Mouse (Mus musculus) hindbrain, embryonic 13.5 days (tissue): ENCODE data around the gene Cutc. TPM values are rescaled to one million over a fixed set of nuclear protein-coding genes. Genes with fewer than 3 reads are reported as not detected.

Source experiments
- ATAC-seq: fragments of 200-750 bp; cut with Nextera tagmentation; 2 replicates; pipeline ENCODE4 v1.8.0; 2017; ENCODE audit warnings: moderate TSS enrichment; ENCODE audit not compliant: low FRiP score
- H3K27ac ChIP-seq: fragments of 300-500 bp; sonication (generic); 2 replicates; pipeline ENCODE4 v1.5.1; 2015; ENCODE audit warnings: inconsistent platforms, mild to moderate bottlenecking, moderate library complexity
- H3K27me3 ChIP-seq: fragments of 300-500 bp; sonication (generic); 2 replicates; pipeline ENCODE4 v1.6.1; 2015; ENCODE audit warnings: mild to moderate bottlenecking, inconsistent platforms
- H3K36me3 ChIP-seq: fragments of 300-500 bp; sonication (generic); 2 replicates; pipeline ENCODE4 v1.6.1; 2015; ENCODE audit warnings: mild to moderate bottlenecking, inconsistent platforms
- H3K4me1 ChIP-seq: fragments of 300-500 bp; sonication (generic); replicated peaks from 2 replicates; pipeline ENCODE4 v1.6.1; 2015; ENCODE audit warnings: inconsistent platforms
- H3K4me2 ChIP-seq: fragments of 300-500 bp; sonication (generic); 2 replicates; pipeline ENCODE4 v1.6.1; 2015; ENCODE audit warnings: inconsistent platforms, mild to moderate bottlenecking, moderate library complexity
- H3K4me3 ChIP-seq: fragments of 300-500 bp; sonication (generic); 2 replicates; pipeline ENCODE4 v1.5.1; 2015; ENCODE audit warnings: mild to moderate bottlenecking, inconsistent platforms
- H3K9ac ChIP-seq: fragments of 300-500 bp; sonication (generic); 2 replicates; pipeline ENCODE4 v1.6.1; 2015; ENCODE audit warnings: mild to moderate bottlenecking, inconsistent platforms
- H3K9me3 ChIP-seq: fragments of 300-500 bp; sonication (generic); 2 replicates; pipeline ENCODE4 v1.6.1; 2016; ENCODE audit warnings: inconsistent platforms
- WGBS: fragments of 180-500 bp; shearing (Covaris S2); methylation state at CpG from one replicate; pipeline ENCODE4 v1.1.7; 2015; 5-methylcytosine and 5-hydroxymethylcytosine counted together
- polyA plus RNA-seq: library from polyadenylated mRNA; unstranded; fragments of >200 nt; fragmentation: Nextera tagmentation; extraction: Ambion mirVana; gene quantifications from 2 replicates; pipeline ENCODE4 v1.2.1, GENCODE M21; 2015

Cutc gene
- polyA plus RNA-seq, 1 experiment from 2014 or later, result 8.0 TPM

DNA sequence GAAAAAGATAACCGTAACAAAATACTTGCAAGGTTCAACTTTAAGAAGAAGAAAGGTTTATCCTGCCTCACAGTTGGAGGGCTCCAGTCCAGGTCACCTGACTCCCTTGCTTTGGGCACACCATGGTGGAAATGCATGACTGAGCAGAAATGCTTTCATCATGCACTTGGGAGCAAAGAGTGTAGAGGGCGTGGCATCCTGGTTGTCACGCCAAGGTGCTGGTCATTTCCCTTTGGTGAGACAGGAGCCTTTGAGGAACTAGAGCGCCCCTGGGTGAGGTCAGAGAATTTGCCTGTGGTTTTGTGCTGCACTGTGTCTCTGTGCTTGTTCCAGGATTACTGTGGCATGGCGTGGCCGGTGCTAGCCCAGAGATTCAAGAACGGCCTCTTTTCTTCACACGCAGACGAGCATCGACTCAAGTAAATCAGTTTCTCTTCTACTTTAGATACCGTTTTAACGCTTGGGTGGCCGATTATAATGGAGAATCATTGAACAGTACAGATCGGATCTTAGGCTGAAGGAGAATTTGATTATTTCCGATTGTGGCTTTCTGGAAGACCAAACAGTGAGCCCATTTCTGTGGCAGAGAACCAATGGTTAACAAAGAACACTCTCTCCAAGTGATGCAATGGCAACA is 26.2 kb upstream of the Cutc start:
- 79% methylated on average over 15 of the region's 15 CpGs for WGBS
- H3K4me3 ChIP-seq, result no peak overlapping the region
- no peaks in the 10 kb centered on the region for H3K9me3 ChIP-seq
- H3K36me3 ChIP-seq, result peaks cover 77% of the 10 kb centered on the region
- H3K4me2 ChIP-seq, result no peak overlapping the region
- no peaks in the 10 kb centered on the region for H3K27me3 ChIP-seq
- no peak for ATAC-seq
- H3K27ac ChIP-seq, result no peak overlapping the region
- H3K9ac ChIP-seq, result no peak overlapping the region
- peaks cover 10% of the 10 kb centered on the region; the same call in 1 of the 2 replicates for H3K4me1 ChIP-seq

DNA sequence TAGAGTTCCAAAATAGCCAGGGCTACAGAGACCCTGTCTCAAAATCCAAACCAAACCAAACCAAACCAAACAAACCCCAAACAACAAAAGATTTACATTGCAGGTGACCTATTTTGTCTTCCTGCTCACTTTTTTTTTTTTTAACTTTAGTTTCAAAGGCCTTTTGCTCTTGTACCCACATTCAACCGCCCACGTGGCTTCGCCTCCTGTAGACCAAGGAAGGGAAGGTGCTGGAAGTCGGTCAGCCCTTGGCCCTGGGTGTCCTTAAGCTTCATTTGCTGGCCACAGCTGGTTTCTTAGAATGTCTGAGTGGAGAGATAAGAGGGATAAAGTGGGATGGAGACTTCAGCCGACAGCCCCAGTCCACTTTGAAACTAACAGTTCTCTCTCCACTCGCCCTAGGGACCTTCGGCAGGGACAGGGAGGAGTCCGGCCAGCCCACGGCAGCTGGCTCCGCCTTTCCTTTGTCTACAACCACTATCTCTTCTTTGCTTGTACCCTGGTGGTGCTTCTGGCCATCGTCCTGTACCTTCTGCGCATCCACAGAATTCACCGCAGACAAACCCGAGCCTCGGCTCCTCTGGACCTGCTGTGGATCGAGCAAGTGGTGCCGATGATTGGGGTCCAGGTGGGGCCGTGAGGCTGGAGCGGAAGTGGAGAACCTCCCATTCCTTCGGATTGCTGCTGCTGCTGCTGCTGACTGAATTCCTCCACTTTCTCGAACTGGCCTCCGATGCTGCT is 23.3 kb upstream of the Cutc start:
- Histone ChIP-seq H3K27me3 (no peaks in the 10 kb centered on the region), H3K4me1 (peaks cover 10% of the 10 kb centered on the region; the same call in 1 of the 2 replicates), H3K4me2 (peak overlapping the region; percentile 46), H3K9ac (peak overlapping the region; percentile 58), H3K27ac (peak overlapping the region; percentile 61), H3K4me3 (peak overlapping the region; percentile 22), H3K9me3 (no peaks in the 10 kb centered on the region), H3K36me3 (peaks cover 64% of the 10 kb centered on the region)
- no peak for ATAC-seq
- 44% methylated on average over 22 of the region's 22 CpGs for WGBS

DNA sequence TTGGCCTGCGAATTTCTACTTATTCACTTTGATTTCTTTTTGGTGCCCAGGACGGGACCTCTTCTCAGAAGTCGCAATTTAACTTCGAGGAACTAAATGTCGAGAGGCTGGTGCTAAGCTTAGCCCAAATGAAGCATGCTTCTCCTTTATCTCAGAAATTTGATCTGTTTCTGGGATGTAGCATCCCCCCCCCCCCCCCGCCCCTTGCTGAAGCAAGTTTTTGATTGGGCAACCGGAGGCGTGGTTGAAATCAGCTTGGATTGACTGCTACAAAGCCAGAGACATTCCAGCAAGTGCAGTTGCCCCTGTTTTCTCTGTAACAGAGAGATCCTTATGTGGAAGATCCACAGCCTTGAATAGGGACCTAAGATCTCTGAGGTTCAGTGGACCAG is 22.8 kb upstream of the Cutc start:
- Histone ChIP-seq H3K4me3 (peak overlapping the region; percentile 22), H3K9ac (peak overlapping the region; percentile 58; the same call in 1 of the 2 replicates)

DNA sequence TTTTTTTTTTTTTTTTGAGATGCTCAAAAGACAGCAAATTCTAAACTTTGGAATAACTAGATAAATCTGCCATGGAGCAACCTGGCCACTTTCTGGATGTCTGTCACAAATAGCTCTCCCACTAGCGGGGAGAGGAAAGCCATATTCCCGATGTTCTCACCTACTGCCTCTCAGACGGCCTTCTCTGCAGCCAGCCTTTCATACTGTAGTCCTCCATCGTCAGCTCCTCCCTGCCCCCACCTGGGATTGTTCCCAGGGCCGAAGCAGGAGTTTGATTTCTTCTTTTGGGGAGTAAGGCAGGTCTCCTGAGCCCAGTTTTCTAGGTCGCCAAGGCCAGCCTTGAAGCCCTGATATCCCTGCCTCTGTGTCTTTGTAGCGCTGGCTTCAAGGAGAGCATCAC is 21.6 kb upstream of the Cutc start:
- no peak overlapping the region for H3K4me3 ChIP-seq
- H3K4me2 ChIP-seq, result no peak overlapping the region
- WGBS, result 69% methylated on average over 7 of the region's 7 CpGs
- peaks cover 62% of the 10 kb centered on the region for H3K36me3 ChIP-seq
- no peaks in the 10 kb centered on the region for H3K9me3 ChIP-seq
- no peak overlapping the region for H3K27ac ChIP-seq
- H3K9ac ChIP-seq, result no peak overlapping the region
- peaks cover 10% of the 10 kb centered on the region; the same call in 1 of the 2 replicates for H3K4me1 ChIP-seq
- H3K27me3 ChIP-seq, result no peaks in the 10 kb centered on the region
- ATAC-seq, result no peak

More for the DNA sequence above, 22.8 kb upstream of the Cutc start:
- Histone ChIP-seq H3K36me3 (peaks cover 65% of the 10 kb centered on the region), H3K27me3 (no peaks in the 10 kb centered on the region), H3K27ac (peak overlapping the region; percentile 61), H3K4me1 (peaks cover 10% of the 10 kb centered on the region; the same call in 1 of the 2 replicates), H3K9me3 (no peaks in the 10 kb centered on the region), H3K4me2 (peak overlapping the region; percentile 46)
- no peak for ATAC-seq
- 33% methylated on average over 8 of the region's 8 CpGs for WGBS

DNA sequence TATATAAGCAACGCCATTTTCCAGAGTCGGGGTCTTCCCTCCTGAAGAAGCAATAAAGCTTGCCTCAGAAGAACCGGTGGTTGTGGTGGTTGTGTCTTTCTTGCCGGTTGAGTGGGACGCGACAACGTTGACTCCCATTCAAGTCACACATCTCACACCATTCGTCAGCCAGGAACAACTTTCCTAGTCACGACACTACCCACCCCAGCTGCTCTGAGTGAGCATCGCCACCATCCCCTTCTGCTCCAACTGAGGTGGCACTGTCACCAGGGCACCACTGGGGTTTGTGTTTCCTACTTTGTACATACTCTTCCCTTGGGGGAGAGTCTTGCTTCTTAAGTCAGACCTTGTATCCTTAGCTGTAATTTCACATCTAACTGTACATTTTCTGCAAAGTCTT is 14.4 kb upstream of the Cutc start:
- no peak for ATAC-seq

DNA sequence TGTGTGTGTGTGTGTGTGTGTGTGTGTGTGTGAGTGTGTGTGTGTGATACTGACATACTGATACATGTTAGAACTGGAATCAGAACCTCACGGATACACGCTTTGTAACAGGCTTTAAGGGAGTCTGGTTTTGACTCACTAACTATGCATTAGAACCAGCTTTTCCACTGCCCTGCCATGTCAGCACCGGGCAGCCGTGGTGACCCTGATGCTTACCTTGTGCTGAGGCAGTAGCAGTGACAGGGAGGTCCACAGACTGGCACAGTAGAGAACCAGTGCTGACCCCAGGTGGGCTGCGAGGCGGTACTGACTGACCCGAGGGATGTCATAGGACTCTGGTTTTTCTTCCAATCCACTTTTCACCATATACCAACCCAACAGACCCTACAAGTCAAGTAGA is 9.4 kb upstream of the Cutc start:
- Histone ChIP-seq H3K4me1 (no peaks in the 10 kb centered on the region), H3K27ac (no peak overlapping the region), H3K27me3 (no peaks in the 10 kb centered on the region), H3K4me2 (no peak overlapping the region), H3K36me3 (peaks cover 86% of the 10 kb centered on the region), H3K9ac (no peak overlapping the region), H3K9me3 (no peaks in the 10 kb centered on the region), H3K4me3 (no peak overlapping the region)
- WGBS, result 97% methylated on average over 7 of the region's 7 CpGs
- ATAC-seq, result no peak

More for the DNA sequence above, 14.4 kb upstream of the Cutc start:
- Histone ChIP-seq H3K4me1 (no peaks in the 10 kb centered on the region), H3K9ac (no peak overlapping the region), H3K36me3 (peaks cover 87% of the 10 kb centered on the region), H3K4me2 (no peak overlapping the region), H3K4me3 (no peak overlapping the region), H3K9me3 (no peaks in the 10 kb centered on the region), H3K27me3 (no peaks in the 10 kb centered on the region), H3K27ac (no peak overlapping the region)
- 95% methylated on average over 10 of the region's 10 CpGs for WGBS

DNA sequence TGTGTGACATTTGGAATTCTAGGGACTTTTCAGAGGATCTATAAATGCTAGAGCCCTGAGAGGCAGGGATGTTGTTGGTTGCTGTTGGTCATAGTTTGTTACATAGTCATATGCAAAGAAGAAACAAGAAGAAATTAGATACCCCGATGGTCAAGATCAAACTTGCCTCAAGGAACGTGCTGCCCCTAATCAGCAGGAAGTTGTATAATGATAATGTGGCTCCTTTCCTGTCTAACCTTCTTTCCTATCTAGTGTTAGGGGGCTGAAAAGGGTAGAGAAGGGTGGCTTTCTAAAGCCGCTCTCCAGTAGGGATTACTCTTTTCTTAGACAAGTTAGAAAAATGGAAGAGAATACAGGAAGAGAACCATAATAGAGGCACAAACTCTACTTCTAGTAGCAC is 7.1 kb upstream of the Cutc start:
- Histone ChIP-seq H3K27ac (no peak overlapping the region), H3K4me1 (no peaks in the 10 kb centered on the region), H3K27me3 (no peaks in the 10 kb centered on the region), H3K9ac (no peak overlapping the region), H3K9me3 (no peaks in the 10 kb centered on the region), H3K4me3 (no peak overlapping the region), H3K4me2 (no peak overlapping the region), H3K36me3 (peaks cover 76% of the 10 kb centered on the region)
- 96% methylated on average over 3 of the region's 3 CpGs for WGBS
- ATAC-seq, result no peak

DNA sequence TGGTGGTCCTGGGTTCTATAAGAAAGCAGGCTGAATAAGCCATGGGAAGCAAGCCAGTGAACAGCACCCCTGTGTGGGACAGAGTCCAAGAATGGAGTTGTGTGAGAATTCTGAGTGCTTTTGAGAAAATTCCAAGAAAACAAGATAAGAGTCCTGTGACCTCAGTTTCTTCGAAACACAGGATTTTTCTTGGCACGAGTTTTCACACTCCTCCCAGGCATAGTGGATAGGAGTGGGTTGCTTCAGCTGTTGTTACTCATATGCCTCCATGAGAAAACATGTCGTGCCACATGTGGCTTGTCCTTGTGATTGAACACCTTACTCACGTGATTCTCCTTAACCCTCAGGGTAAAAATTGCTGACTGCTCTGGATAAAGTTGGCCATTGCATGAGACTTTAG is 4.9 kb upstream of the Cutc start:
- no peaks in the 10 kb centered on the region for H3K27me3 ChIP-seq
- H3K9me3 ChIP-seq, result no peaks in the 10 kb centered on the region
- no peak overlapping the region for H3K4me2 ChIP-seq
- H3K4me3 ChIP-seq, result no peak overlapping the region
- ATAC-seq, result no peak
- H3K9ac ChIP-seq, result no peak overlapping the region
- WGBS, result 93% methylated on average over 4 of the region's 4 CpGs
- peaks cover 59% of the 10 kb centered on the region for H3K36me3 ChIP-seq
- peaks cover 10% of the 10 kb centered on the region for H3K4me1 ChIP-seq
- no peak overlapping the region for H3K27ac ChIP-seq

DNA sequence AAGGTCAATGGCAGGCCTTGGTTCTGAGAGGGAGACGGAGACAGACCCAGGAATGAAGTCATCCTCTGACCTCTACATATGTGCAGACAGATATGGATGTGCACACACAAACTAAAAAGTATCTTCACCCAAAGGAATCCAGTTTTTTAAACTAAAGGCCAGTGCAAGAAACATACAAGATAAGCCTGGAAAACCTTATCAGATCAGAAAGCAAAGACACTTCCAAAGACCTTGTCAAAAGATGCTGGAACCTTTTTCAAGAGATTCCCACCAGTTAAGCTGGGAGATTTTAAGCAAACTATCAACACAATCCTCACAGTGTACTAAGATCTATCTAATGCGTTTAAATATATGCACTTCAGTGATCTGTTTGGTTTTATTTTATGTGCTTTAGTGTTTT is 2.8 kb upstream of the Cutc start:
- WGBS, result 91% methylated on average over 2 of the region's 2 CpGs
- H3K36me3 ChIP-seq, result peaks cover 44% of the 10 kb centered on the region

DNA sequence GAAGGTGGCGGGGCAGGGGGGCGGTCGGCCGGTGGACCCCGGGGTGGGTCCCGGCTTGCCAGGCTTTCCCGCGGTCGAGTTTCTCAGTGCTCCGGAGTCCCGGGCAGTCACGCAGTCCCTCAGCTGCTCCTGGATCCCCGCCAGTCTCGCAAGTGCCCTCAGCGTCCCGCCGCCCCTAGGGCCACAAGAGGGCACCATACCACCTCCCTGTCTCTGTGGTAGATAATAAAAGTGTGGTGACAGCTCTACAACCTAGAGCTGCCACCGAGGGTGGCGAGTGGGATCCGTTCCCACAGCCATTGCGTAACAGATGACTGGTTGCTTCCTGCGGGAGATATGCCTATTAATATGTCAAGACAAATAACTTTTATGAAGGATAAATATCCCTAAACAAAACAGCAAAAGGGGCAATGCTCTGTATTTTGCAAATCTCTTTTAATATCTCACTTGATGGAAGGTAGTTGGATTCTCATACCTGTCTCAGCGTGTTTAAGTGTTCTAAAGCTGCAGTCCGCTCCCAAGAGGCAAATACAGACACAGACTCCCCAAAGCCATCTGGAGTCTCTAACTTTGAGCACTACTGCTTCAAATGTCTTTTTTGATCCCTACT is 535 bp downstream of the Cutc start:
- ATAC-seq, result peak; percentile 89
- Histone ChIP-seq H3K36me3 (peaks cover 12% of the 10 kb centered on the region), H3K9me3 (no peaks in the 10 kb centered on the region), H3K27me3 (no peaks in the 10 kb centered on the region), H3K27ac (peak overlapping the region; percentile 96), H3K9ac (peak overlapping the region; percentile 82), H3K4me3 (peak overlapping the region; percentile 67), H3K4me1 (peaks cover 14% of the 10 kb centered on the region), H3K4me2 (peak overlapping the region; percentile 63)
- 2% methylated on average over 23 of the region's 24 CpGs for WGBS

More for the DNA sequence above, 2.8 kb upstream of the Cutc start:
- Histone ChIP-seq H3K4me3 (no peak overlapping the region), H3K4me1 (peaks cover 14% of the 10 kb centered on the region), H3K27ac (no peak overlapping the region), H3K9me3 (no peaks in the 10 kb centered on the region), H3K4me2 (no peak overlapping the region), H3K27me3 (no peaks in the 10 kb centered on the region), H3K9ac (no peak overlapping the region)
- no peak for ATAC-seq

DNA sequence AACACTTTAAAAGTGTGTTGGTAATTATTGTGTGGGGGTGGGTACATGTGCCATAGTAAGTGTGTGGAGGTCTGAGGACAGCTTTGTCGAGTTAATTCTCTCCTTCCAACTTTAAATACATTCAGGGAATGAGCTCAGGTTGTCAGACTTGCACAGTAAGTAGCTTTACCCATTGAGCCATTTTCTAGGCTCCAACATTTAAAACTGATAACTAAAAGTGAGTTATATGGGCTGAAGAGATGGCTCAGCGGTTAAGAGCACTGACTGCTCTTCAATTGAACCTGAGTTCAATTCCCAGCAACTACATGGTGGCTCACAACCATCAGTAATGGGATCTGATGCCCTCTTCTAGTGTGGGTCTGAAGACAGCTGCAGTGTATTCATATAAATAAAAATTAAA is 1.4 kb downstream of the Cutc start:
- Histone ChIP-seq H3K36me3 (peaks cover 3% of the 10 kb centered on the region; the same call in 1 of the 2 replicates), H3K4me1 (peaks cover 14% of the 10 kb centered on the region), H3K4me2 (no peak overlapping the region), H3K27ac (no peak overlapping the region), H3K9me3 (no peaks in the 10 kb centered on the region), H3K9ac (no peak overlapping the region), H3K4me3 (no peak overlapping the region), H3K27me3 (no peaks in the 10 kb centered on the region)
- no peak for ATAC-seq
- 85% methylated on average over 2 of the region's 2 CpGs for WGBS

DNA sequence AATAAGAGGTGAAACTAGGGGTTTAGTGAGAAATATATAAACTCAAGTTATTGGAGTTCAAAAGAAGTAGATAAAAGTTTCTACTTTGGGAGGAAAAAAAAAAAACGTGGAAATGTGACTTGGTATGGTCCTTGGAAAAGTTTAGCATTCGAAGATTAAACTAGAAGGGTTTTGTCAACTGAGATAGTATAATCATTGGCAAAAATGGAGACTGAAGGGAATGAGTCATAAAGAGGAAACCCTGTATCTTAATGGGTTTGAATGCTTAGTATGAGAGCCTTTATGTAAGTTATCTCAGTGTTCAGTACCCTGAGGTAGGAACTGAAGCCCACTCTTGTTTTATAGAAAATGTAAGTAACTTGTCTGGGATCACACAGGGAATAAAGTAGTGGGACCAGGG is 2.1 kb downstream of the Cutc start:
- Histone ChIP-seq H3K4me1 (peaks cover 14% of the 10 kb centered on the region), H3K9me3 (no peaks in the 10 kb centered on the region), H3K9ac (no peak overlapping the region), H3K27me3 (no peaks in the 10 kb centered on the region), H3K27ac (no peak overlapping the region), H3K4me2 (no peak overlapping the region), H3K4me3 (no peak overlapping the region), H3K36me3 (peaks cover 1% of the 10 kb centered on the region; the same call in 1 of the 2 replicates)
- no peak for ATAC-seq
- WGBS, result 82% methylated on average over 2 of the region's 2 CpGs
